In genomic region chr17:85886237-85886636, GRCm38 (mm10) we compare ENCODE assay signal across 25 mouse cellular contexts.
DNase-seq lines count a peak whose midpoint lies in the region; ATAC-seq lines count a peak whose summit lies in the region.
"Had no signal": no experiment of that assay in that cellular context is flagged by ENCODE, and none has a peak within 500 bp of the region (broad histone marks: within the 10 kb centered on the region; RNA-seq: fewer than 3 reads in every experiment).

No protein-coding gene starts in this region.

- DNase-seq in adrenal gland, adult 2 months = peak; percentile 36
- DNase-seq in adrenal gland, postnatal 25 days = no peak
- no peak for DNase-seq in limb, embryonic 10.5 days (ENCODE audit: low spot score)
- DNase-seq in adrenal gland, postnatal 10 days = peak; percentile 22
- no peak for DNase-seq in embryo, embryonic 11 days
- no peak for DNase-seq in urinary bladder, postnatal 25 days (ENCODE audit: low spot score)
- DNase-seq: cerebellum, adult 11 months; cerebellum, adult 9-11 months; gastrocnemius, postnatal 10 days; heart, postnatal 4 days; kidney, adult 18-20 months; kidney, postnatal 4 days; layer of hippocampus, adult 9-11 months; liver; thymus, adult 18-20 months; thymus, postnatal 36 days had no signal

- no peak overlapping the region for H3K27ac ChIP-seq in limb, embryonic 13.5 days
- no peak overlapping the region for H3K27ac ChIP-seq in limb, embryonic 10.5 days
- H3K27ac ChIP-seq: heart, embryonic 10.5 days; midbrain, embryonic 10.5 days; neural tube, embryonic 13.5 days had no signal

- H3K4me3 ChIP-seq in limb, embryonic 13.5 days = no peak overlapping the region
- no peak overlapping the region for H3K4me3 ChIP-seq in limb, embryonic 10.5 days
- H3K4me3 ChIP-seq: heart, embryonic 10.5 days; midbrain, embryonic 10.5 days; myocyte; neural tube, embryonic 13.5 days had no signal

- H3K27me3 ChIP-seq in limb, embryonic 13.5 days = peaks cover 25% of the 10 kb centered on the region
- H3K27me3 ChIP-seq in limb, embryonic 10.5 days (ENCODE audit: low read depth, poor library complexity, severe bottlenecking) = peaks cover 64% of the 10 kb centered on the region
- H3K27me3 ChIP-seq: neural tube, embryonic 13.5 days had no signal

- peaks cover 55% of the 10 kb centered on the region for H3K4me1 ChIP-seq in limb, embryonic 13.5 days
- H3K4me1 ChIP-seq in limb, embryonic 10.5 days = peaks cover 46% of the 10 kb centered on the region

- 56% methylated on average over 4 of the region's 4 CpGs for WGBS in limb, embryonic 13.5 days
- WGBS in limb, embryonic 10.5 days = 80% methylated on average over 4 of the region's 4 CpGs

- H3K9ac ChIP-seq in limb, embryonic 13.5 days = no peak overlapping the region
- H3K9ac ChIP-seq: neural tube, embryonic 13.5 days had no signal

- ATAC-seq in limb, embryonic 13.5 days (ENCODE audit: low FRiP score, low read depth) = peak; percentile 20; the same call in 1 of the 2 replicates
- ATAC-seq: forebrain, embryonic 14.5 days; lung, postnatal 0 days; midbrain, embryonic 16.5 days had no signal

- H3K36me3 ChIP-seq in limb, embryonic 13.5 days = no peaks in the 10 kb centered on the region
- no peaks in the 10 kb centered on the region for H3K36me3 ChIP-seq in limb, embryonic 10.5 days
- H3K36me3 ChIP-seq: G1E; heart, embryonic 10.5 days; midbrain, embryonic 10.5 days; neural tube, embryonic 13.5 days had no signal

- no peak overlapping the region for H3K4me2 ChIP-seq in limb, embryonic 13.5 days (replicated peaks)
- H3K4me2 ChIP-seq: neural tube, embryonic 13.5 days had no signal

- no peaks in the 10 kb centered on the region for H3K9me3 ChIP-seq in limb, embryonic 13.5 days
- no peaks in the 10 kb centered on the region for H3K9me3 ChIP-seq in limb, embryonic 10.5 days (replicated peaks)
- H3K9me3 ChIP-seq: G1E; heart, embryonic 10.5 days; midbrain, embryonic 10.5 days; neural tube, embryonic 13.5 days had no signal

Comparison
In these comparisons a context has a peak if more than half of its experiments do, and no peak if none do; other contexts are left out.
1. DNase-seq: peak in adrenal gland, adult 2 months (single experiment) and adrenal gland, postnatal 10 days (single experiment); none in adrenal gland, postnatal 25 days (single experiment), limb, embryonic 10.5 days (single experiment), embryo, embryonic 11 days (single experiment) and urinary bladder, postnatal 25 days (single experiment).